Mouse (Mus musculus) forebrain, embryonic 12.5 days (tissue): ENCODE results near the gene Foxn3. TPM values are rescaled to one million over a fixed set of nuclear protein-coding genes. Genes with fewer than 3 reads are reported as not detected.

Source experiments
- ATAC-seq: fragments of 200-750 bp; cut with Nextera tagmentation; 2 replicates; pipeline ENCODE4 v1.8.0; 2017; ENCODE audit warnings: moderate TSS enrichment; ENCODE audit not compliant: low FRiP score
- H3K27ac ChIP-seq: fragments of 300-500 bp; sonication (generic); 2 replicates; pipeline ENCODE4 v1.5.1; 2016; ENCODE audit warnings: mild to moderate bottlenecking
- H3K27me3 ChIP-seq: fragments of 300-500 bp; sonication (generic); 2 replicates; pipeline ENCODE4 v1.6.1; 2016; ENCODE audit warnings: mild to moderate bottlenecking
- H3K36me3 ChIP-seq: fragments of 300-500 bp; sonication (generic); replicated peaks from 2 replicates; pipeline ENCODE4 v1.6.1; 2016; ENCODE audit warnings: mild to moderate bottlenecking
- H3K4me1 ChIP-seq: fragments of 300-500 bp; sonication (generic); 2 replicates; pipeline ENCODE4 v1.6.1; 2016
- H3K4me2 ChIP-seq: fragments of 300-500 bp; sonication (generic); 2 replicates; pipeline ENCODE4 v1.6.1; 2016; ENCODE audit warnings: mild to moderate bottlenecking, moderate library complexity
- H3K4me3 ChIP-seq: fragments of 300-500 bp; sonication (generic); replicated peaks from 2 replicates; pipeline ENCODE4 v1.5.1; 2016; ENCODE audit warnings: mild to moderate bottlenecking
- H3K9ac ChIP-seq: fragments of 300-500 bp; sonication (generic); 2 replicates; pipeline ENCODE4 v1.6.1; 2016; ENCODE audit warnings: mild to moderate bottlenecking
- H3K9me3 ChIP-seq: fragments of 300-500 bp; sonication (generic); 2 replicates; pipeline ENCODE4 v1.6.1; 2016
- WGBS: fragments of 180-500 bp; shearing (Covaris S2); methylation state at CpG from one replicate; pipeline ENCODE4 v1.1.7; 2016; 5-methylcytosine and 5-hydroxymethylcytosine counted together
- polyA plus RNA-seq: library from polyadenylated mRNA; unstranded; fragments of >200 nt; fragmentation: Nextera tagmentation; extraction: Ambion mirVana; gene quantifications from 2 replicates; pipeline ENCODE4 v1.2.1, GENCODE M21; 2016

Foxn3 gene
- polyA plus RNA-seq, 1 experiment from 2014 or later = 84.6 TPM

DNA sequence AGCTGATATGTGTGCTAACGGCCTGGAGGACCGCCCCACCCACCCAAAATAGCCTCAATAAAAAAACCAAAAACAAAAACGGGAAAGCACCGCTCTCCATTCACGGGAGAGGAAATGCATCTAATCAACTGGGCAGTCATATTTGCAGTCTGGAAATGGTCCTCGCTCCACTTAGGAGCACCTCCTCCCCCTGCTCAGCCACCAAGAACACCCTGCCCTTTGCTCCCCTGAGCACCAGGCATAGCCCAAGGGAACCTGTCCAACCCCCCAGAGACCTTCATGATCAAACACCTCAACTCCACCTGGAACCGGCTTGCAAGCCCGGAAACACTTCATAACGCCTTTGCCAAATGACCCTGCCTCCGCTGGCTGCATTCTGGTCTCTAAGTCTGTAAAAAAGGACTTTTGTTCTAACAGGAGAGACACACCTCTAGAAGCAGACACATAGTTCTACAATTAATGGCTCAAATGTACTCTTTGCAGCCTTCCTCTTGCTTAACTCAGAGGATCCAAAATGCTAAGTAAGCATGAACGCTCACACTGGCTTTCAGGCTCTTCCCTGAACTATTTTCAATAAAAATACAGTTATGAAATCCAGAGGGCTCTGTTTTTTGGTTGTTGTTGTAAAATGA is 2.6 kb downstream of the Foxn3 start:
- Histone ChIP-seq H3K36me3 (0 out of 2 replicates have a peak, but pooled peaks cover 4% of the 10 kb centered on the region), H3K9me3 (no peaks in the 10 kb centered on the region), H3K4me2 (peak overlapping the region; percentile 68), H3K9ac (peak overlapping the region; percentile 38; the same call in 1 of the 2 replicates), H3K4me1 (peaks cover 27% of the 10 kb centered on the region), H3K27me3 (no peaks in the 10 kb centered on the region), H3K27ac (peak overlapping the region; percentile 2; the same call in 1 of the 2 replicates), H3K4me3 (0 out of 2 replicates have a peak overlapping the region, but pooled peaks have one; percentile 84)
- WGBS = 75% methylated on average over 11 of the region's 11 CpGs
- no peak for ATAC-seq

DNA sequence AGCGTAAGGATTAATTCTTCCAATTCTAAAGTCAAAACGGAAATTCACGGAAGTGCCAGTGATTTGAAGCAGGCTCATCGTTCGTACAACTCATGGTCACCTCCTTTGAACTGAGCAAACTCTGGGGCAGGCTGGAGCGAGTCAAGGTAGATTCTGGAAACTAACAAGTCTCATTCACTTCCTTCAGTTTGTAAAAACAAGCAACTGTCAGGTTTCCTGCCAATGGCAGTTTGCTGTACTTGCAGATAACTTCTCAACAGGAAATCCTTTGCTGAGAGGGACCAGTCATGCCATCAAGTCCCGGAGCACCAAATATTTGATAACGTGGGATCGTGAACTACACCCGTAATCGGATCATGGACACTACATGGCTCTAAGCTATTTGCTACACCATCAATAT is 3.9 kb downstream of the Foxn3 start:
- 93% methylated on average over 11 of the region's 11 CpGs for WGBS
- Histone ChIP-seq H3K9ac (no peak overlapping the region), H3K36me3 (0 out of 2 replicates have a peak, but pooled peaks cover 5% of the 10 kb centered on the region), H3K27me3 (no peaks in the 10 kb centered on the region), H3K4me2 (no peak overlapping the region), H3K27ac (no peak overlapping the region), H3K4me1 (peaks cover 24% of the 10 kb centered on the region), H3K4me3 (no peak overlapping the region), H3K9me3 (no peaks in the 10 kb centered on the region)
- no peak for ATAC-seq

DNA sequence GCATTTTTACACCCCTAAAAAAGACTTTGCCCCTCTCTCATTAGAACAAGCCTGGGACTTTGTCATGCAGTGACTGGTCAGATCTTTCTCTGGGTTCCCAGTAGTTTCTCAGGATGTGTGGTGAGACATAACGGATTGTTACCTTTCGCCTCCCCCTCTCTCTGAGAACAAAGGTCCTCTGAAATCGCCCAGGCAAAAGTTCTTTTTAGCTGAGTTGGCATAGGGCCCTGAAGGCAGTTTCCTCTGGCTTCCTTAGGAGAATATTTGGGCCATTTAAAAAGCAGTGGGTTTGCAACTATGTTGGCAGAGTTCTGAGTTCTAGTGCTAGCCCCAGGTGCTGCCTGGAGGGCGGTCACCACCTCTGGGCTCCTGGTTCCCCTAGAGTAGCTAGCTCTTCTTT is 4.9 kb downstream of the Foxn3 start:
- Histone ChIP-seq H3K36me3 (0 out of 2 replicates have a peak, but pooled peaks cover 5% of the 10 kb centered on the region), H3K27ac (no peak overlapping the region), H3K4me2 (no peak overlapping the region), H3K9ac (no peak overlapping the region), H3K4me3 (no peak overlapping the region), H3K9me3 (no peaks in the 10 kb centered on the region), H3K4me1 (peaks cover 19% of the 10 kb centered on the region), H3K27me3 (no peaks in the 10 kb centered on the region)
- whole genome bisulfite sequencing = 83% methylated on average over 4 of the region's 4 CpGs
- ATAC-seq = no peak

DNA sequence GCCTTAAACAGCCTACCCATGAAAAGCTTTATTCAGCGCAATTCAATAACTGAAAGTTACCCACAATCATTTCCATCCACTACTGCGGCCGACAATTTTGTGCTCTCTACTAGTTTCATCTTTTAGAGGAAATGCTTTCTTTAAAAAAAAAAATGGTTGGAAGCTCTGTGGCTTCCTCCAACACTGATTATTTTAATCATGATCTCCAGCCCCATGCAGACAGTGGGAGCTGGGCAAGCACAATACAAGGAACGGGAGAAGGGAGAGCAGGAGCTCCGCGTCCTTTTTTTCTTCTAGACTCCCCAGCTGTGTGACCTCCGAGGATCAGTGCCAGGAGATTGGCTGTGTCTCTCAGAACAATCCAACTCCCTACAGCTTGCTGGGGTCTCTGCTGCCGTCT is 5.9 kb downstream of the Foxn3 start:
- WGBS = 71% methylated on average over 8 of the region's 8 CpGs
- Histone ChIP-seq H3K27ac (no peak overlapping the region), H3K4me2 (no peak overlapping the region), H3K36me3 (0 out of 2 replicates have a peak, but pooled peaks cover 5% of the 10 kb centered on the region), H3K27me3 (no peaks in the 10 kb centered on the region), H3K9me3 (no peaks in the 10 kb centered on the region), H3K4me3 (no peak overlapping the region), H3K4me1 (peaks cover 19% of the 10 kb centered on the region), H3K9ac (no peak overlapping the region)
- no peak for ATAC-seq

DNA sequence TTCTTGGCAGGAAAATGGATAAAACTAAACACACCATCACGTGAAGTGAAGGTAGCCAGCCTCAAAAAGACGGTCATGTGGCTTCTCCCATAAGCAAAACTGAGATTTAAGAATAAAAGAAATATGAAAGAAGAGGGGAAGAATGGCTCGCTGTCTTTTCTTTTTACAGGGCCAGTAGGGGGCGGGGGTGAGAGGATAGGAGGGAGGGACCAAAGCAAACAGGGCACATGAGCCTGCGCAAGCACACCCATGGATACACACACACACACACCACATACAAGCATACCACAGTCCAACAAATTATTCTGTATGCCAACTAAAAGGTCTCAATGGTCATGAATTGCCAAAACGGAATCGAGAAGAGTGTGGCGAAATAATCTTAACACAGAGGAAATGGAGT is 12.8 kb downstream of the Foxn3 start:
- 65% methylated on average over 8 of the region's 8 CpGs for WGBS

DNA sequence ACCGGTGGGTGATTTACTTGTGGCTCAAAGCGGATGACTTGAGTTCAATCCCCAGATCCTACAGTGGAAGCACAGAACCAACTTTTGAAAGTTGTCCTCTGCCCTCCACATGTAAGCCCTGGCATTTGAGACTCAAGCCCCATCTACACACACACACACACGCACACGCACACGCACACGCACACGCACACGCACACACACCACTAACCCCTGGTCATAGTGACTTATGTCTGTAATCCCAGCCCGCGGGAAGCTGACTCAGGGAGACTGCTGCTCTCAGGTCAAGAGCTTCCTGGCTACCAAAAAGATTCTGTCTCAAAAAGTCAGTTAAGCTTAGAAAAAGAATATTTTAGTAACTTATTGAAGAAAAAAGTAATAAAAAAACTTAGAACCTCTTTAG is 13.6 kb downstream of the Foxn3 start:
- Histone ChIP-seq H3K9ac (no peak overlapping the region), H3K4me1 (no peaks in the 10 kb centered on the region), H3K4me2 (no peak overlapping the region), H3K27me3 (no peaks in the 10 kb centered on the region), H3K27ac (no peak overlapping the region), H3K4me3 (no peak overlapping the region), H3K9me3 (no peaks in the 10 kb centered on the region), H3K36me3 (no peaks in the 10 kb centered on the region)
- WGBS = 95% methylated on average over 10 of the region's 10 CpGs
- ATAC-seq = no peak

More for the DNA sequence above, 12.8 kb downstream of the Foxn3 start:
- H3K4me2 ChIP-seq = no peak overlapping the region
- no peaks in the 10 kb centered on the region for H3K4me1 ChIP-seq
- H3K4me3 ChIP-seq = no peak overlapping the region
- no peak overlapping the region for H3K9ac ChIP-seq
- no peaks in the 10 kb centered on the region for H3K27me3 ChIP-seq
- H3K36me3 ChIP-seq = no peaks in the 10 kb centered on the region
- no peak overlapping the region for H3K27ac ChIP-seq
- no peak for ATAC-seq
- no peaks in the 10 kb centered on the region for H3K9me3 ChIP-seq

DNA sequence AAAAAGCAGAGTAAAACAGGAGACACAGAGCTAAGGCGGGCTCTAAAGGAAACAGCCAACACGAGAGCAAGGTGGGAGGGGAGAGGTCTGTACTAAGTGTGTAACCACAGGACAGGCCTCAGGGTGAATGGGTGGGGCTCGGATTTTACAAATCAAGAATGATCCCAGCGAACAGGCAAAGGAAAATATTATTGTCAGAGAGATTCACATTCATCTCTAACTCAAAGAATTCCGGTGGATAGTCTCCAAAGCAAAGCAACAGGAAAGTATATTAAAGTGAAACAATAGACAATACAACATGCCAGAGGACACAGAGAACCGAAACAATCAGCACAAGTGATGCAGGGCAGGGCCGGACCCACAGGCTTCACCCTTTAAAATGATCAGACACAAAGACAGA is 15.0 kb downstream of the Foxn3 start:
- H3K36me3 ChIP-seq = peaks cover 5% of the 10 kb centered on the region; the same call in 1 of the 2 replicates
- ATAC-seq = no peak
- 85% methylated on average over 7 of the region's 7 CpGs for WGBS

DNA sequence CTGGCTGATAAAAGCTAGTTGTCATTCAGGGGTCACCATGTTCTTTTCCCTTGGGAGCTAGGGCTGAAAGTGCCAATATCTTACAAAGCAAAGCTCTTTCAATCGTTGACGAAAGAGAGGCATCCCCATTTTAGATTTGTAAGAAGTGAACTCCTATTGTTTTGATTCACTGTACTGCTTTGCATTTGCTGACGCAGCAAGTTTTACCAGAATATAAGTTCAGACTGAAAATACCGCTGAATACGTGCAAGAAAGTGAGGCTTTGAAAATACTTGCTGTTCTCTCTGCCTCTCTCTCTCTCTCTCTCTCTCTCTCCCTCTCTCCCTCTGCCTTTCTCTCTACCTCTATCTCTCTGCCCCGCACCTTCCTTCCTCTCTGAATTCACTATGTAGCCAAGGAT is 16.1 kb downstream of the Foxn3 start:
- peaks cover 5% of the 10 kb centered on the region; the same call in 1 of the 2 replicates for H3K36me3 ChIP-seq
- no peak overlapping the region for H3K27ac ChIP-seq
- H3K9me3 ChIP-seq = 0 out of 2 replicates have a peak, but pooled peaks cover 3% of the 10 kb centered on the region
- no peaks in the 10 kb centered on the region for H3K4me1 ChIP-seq
- no peak overlapping the region for H3K4me3 ChIP-seq
- H3K27me3 ChIP-seq = no peaks in the 10 kb centered on the region
- no peak overlapping the region for H3K4me2 ChIP-seq
- no peak overlapping the region for H3K9ac ChIP-seq
- no peak for ATAC-seq
- 92% methylated on average over 6 of the region's 6 CpGs for WGBS

More for the DNA sequence above, 15.0 kb downstream of the Foxn3 start:
- no peak overlapping the region for H3K4me2 ChIP-seq
- H3K9ac ChIP-seq = no peak overlapping the region
- H3K27me3 ChIP-seq = no peaks in the 10 kb centered on the region
- H3K27ac ChIP-seq = no peak overlapping the region
- 0 out of 2 replicates have a peak, but pooled peaks cover 3% of the 10 kb centered on the region for H3K9me3 ChIP-seq
- H3K4me3 ChIP-seq = no peak overlapping the region
- no peaks in the 10 kb centered on the region for H3K4me1 ChIP-seq

DNA sequence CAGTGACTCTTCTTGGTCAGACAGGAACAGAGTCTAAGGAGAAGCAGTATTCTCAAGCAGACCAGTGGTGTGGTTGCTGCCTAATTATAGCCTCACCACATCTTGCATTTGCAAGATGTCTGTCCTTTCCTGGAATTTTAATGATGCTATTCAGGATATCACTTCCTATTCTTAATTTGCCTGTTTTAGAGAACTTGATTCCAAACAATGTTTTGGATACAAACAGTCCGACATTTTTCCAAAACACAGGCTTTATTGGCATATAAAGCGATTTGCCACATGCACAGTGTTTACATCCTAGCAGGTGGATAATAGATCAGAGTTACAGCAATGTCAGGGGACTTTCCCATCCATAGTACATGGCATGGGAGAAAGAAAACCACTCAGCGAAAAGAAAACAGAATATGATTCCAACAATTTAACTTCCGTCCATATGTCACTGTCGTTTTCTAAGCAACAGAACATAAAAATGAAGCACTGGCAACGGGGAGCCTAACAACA is 18.1 kb downstream of the Foxn3 start:
- no peaks in the 10 kb centered on the region for H3K27me3 ChIP-seq
- no peaks in the 10 kb centered on the region for H3K4me1 ChIP-seq
- no peak overlapping the region for H3K4me2 ChIP-seq
- H3K27ac ChIP-seq = no peak overlapping the region
- no peak overlapping the region for H3K4me3 ChIP-seq
- 83% methylated on average over 6 of the region's 6 CpGs for WGBS
- no peak for ATAC-seq
- H3K9ac ChIP-seq = no peak overlapping the region
- H3K9me3 ChIP-seq = 0 out of 2 replicates have a peak, but pooled peaks cover 3% of the 10 kb centered on the region
- peaks cover 5% of the 10 kb centered on the region; the same call in 1 of the 2 replicates for H3K36me3 ChIP-seq

DNA sequence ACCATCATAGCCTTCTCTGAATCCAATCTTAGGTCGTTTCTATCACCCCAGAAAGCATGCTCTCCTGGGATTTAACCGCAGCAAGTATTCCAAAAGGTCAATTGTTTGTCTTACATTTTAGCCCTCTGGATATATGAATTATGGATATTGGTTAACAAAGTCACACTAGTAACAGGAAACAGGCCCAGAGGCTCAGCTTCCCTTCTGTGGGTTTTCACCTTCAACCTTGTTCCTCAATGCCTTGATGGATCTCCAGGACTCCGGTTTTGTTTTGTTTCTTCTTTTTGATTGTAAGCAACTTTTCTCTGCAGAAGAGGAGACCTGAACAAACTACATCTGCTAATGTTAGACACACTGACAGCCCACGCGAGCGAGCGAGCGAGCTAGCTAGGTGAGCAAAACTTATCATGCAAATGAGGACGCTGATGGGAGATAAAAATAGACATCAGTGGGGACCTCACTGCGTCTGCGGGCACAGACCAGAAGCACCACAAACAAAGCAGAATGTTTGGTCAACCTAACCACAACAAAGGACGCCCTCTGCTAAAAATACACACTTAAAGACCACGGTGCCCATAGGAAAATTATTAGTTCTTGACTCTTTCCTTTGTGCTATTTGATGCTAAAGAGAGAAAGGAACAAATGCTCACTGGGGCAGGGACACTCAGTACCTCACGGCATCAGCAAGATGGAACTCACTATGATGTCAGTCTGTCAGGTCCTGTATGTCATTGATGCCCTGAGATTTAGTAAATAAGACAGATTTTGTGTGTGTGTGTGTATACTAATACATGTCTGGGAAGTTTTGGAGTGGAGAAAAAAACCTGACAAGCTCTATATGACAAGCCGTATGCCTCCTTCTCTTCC is 18.9 kb downstream of the Foxn3 start:
- 0 out of 2 replicates have a peak, but pooled peaks cover 3% of the 10 kb centered on the region for H3K9me3 ChIP-seq
- no peaks in the 10 kb centered on the region for H3K27me3 ChIP-seq
- 91% methylated on average over 15 of the region's 15 CpGs for WGBS
- H3K4me3 ChIP-seq = no peak overlapping the region
- ATAC-seq = no peak
- no peak overlapping the region for H3K9ac ChIP-seq
- H3K36me3 ChIP-seq = peaks cover 5% of the 10 kb centered on the region; the same call in 1 of the 2 replicates
- no peak overlapping the region for H3K27ac ChIP-seq
- no peak overlapping the region for H3K4me2 ChIP-seq
- no peaks in the 10 kb centered on the region for H3K4me1 ChIP-seq

DNA sequence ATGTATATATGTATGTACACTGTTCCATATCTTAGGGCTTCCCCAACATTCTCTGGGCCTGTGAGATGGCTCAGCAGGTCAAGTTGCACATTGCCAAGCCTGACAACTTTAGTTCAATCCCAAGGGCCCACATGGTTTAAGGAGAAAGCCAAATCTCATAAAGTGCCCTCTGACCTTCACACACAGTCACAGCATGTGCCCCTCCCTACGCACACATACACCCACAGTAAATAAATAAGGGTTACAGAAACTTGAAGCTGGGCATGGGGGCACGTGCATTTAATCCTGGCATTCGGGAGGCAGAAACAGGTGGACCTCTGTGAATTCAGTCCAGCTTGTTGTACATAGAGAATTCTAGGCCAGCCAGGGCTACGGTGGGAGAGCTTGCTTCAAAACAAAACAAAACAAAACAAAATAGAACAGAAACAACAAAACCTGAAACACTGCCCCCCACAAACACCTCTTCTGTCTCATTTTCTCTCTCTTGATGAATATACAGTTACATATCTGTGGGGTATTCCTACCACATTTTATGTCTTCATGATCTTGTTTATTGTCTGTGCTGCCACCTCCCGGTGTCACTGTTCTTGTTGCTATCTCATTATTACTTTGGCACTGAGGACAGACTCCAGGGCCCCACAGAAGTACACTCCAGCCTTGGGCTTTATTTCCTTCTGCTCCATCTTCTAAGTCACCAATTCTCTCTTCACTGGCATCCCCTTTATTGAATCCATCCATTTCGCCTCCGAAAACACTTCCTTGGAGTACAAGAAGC is 19.8 kb downstream of the Foxn3 start:
- no peaks in the 10 kb centered on the region for H3K4me1 ChIP-seq
- H3K9me3 ChIP-seq = 0 out of 2 replicates have a peak, but pooled peaks cover 3% of the 10 kb centered on the region
- WGBS = 92% methylated on average over 7 of the region's 7 CpGs
- H3K36me3 ChIP-seq = peaks cover 5% of the 10 kb centered on the region; the same call in 1 of the 2 replicates
- no peak for ATAC-seq
- H3K27ac ChIP-seq = no peak overlapping the region
- H3K4me2 ChIP-seq = no peak overlapping the region
- H3K4me3 ChIP-seq = no peak overlapping the region
- H3K27me3 ChIP-seq = no peaks in the 10 kb centered on the region
- no peak overlapping the region for H3K9ac ChIP-seq

DNA sequence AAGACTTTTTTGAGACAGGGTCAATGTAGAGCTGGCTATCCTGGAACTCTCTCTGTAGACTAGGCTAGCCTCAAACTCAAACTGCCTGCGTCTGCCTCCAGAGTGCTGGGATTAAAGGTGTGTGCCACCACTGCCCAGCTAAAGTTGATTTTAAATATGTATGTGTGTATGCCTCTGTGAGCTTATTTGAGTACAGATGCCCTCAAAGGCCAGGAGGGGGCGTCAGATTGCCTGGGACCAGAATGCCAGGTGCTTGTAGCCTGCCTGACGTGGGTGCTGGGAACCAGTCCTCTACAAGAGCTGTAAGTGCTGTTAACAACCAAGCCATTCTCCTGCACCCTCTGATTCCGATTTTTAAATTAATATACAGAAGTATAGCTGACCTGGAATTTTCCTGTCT is 23.2 kb downstream of the Foxn3 start:
- H3K36me3 ChIP-seq = peaks cover 17% of the 10 kb centered on the region
- H3K4me2 ChIP-seq = no peak overlapping the region
- WGBS = 87% methylated on average over 4 of the region's 4 CpGs
- no peaks in the 10 kb centered on the region for H3K4me1 ChIP-seq
- H3K4me3 ChIP-seq = no peak overlapping the region
- H3K27me3 ChIP-seq = no peaks in the 10 kb centered on the region
- no peak overlapping the region for H3K27ac ChIP-seq
- no peak for ATAC-seq
- peaks cover 14% of the 10 kb centered on the region for H3K9me3 ChIP-seq
- H3K9ac ChIP-seq = no peak overlapping the region
